Mouse (Mus musculus) cerebellum, adult 2 months (tissue): Measurements from ENCODE around the gene Dgkh.

ENCODE experiments used
- CTCF ChIP-seq: fragments of 200-500 bp; IDR thresholded peaks from 2 replicates; pipeline ENCODE4 v1.5.1; 2011; ENCODE audit warnings: low read depth, mild to moderate bottlenecking, control low read depth, low read length, moderate library complexity, borderline replicate concordance; ENCODE audit not compliant: insufficient read depth
- POLR2A ChIP-seq: fragments of 200-500 bp; IDR thresholded peaks from 2 replicates; pipeline ENCODE4 v1.6.1; 2011; ENCODE audit warnings: low read length, control low read depth, borderline replicate concordance; ENCODE audit not compliant: insufficient read depth

GRCm38 (mm10) chr14:78535366-78535765 lies 197.2 kb downstream of the Dgkh start:
- TF ChIP-seq POLR2A (no peak), CTCF (no peak)
